Mouse (Mus musculus) cerebellum, adult 2 months (tissue): ENCODE results near the gene Efhc1. TPM values are rescaled to one million over a fixed set of nuclear protein-coding genes. Genes with fewer than 3 reads are reported as not detected.
A peak's percentile ranks its signal among the peaks of the same experiment; 100 is the strongest.

ENCODE experiments used
- DNase-seq, 2 experiments: peaks; one replicate each; pipeline ENCODE4 v3.0.0; 2021
- H3K27ac ChIP-seq: fragments of 200-500 bp; 2 replicates; pipeline ENCODE4 v1.5.1; 2012; ENCODE audit warnings: low read length, control low read depth, inconsistent platforms; ENCODE audit not compliant: insufficient read depth
- H3K27me3 ChIP-seq: fragments of 200-500 bp; 2 replicates; pipeline ENCODE4 v1.6.1; 2012; ENCODE audit warnings: inconsistent platforms, mild to moderate bottlenecking, low read length, moderate library complexity; ENCODE audit not compliant: control insufficient read depth, insufficient read depth
- H3K4me1 ChIP-seq: fragments of 200-500 bp; 2 replicates; pipeline ENCODE4 v1.6.1; 2011; ENCODE audit warnings: low read length; ENCODE audit not compliant: control insufficient read depth, insufficient read depth
- H3K4me3 ChIP-seq: fragments of 200-500 bp; replicated peaks from 2 replicates; pipeline ENCODE3; 2011; ENCODE audit warnings: mild to moderate bottlenecking, low read depth, low read length, control low read depth; ENCODE audit not compliant: insufficient read depth
- CTCF ChIP-seq: fragments of 200-500 bp; IDR thresholded peaks from 2 replicates; pipeline ENCODE4 v1.5.1; 2011; ENCODE audit warnings: low read depth, mild to moderate bottlenecking, control low read depth, low read length, moderate library complexity, borderline replicate concordance; ENCODE audit not compliant: insufficient read depth
- POLR2A ChIP-seq: fragments of 200-500 bp; IDR thresholded peaks from 2 replicates; pipeline ENCODE4 v1.6.1; 2011; ENCODE audit warnings: low read length, control low read depth, borderline replicate concordance; ENCODE audit not compliant: insufficient read depth
- WGBS: fragments of 180-500 bp; shearing (Covaris S2); methylation state at CpG from one replicate; pipeline ENCODE4 v1.1.7; 2018; 5-methylcytosine and 5-hydroxymethylcytosine counted together
- polyA plus RNA-seq: library from polyadenylated mRNA; depleted of rRNA; stranded (reverse); fragments of >200 nt; gene quantifications from 2 replicates; pipeline ENCODE4 v1.2.3, GENCODE M21; 2012

Efhc1 gene
- polyA plus RNA-seq, 1 experiment: 2.1 TPM

DNA sequence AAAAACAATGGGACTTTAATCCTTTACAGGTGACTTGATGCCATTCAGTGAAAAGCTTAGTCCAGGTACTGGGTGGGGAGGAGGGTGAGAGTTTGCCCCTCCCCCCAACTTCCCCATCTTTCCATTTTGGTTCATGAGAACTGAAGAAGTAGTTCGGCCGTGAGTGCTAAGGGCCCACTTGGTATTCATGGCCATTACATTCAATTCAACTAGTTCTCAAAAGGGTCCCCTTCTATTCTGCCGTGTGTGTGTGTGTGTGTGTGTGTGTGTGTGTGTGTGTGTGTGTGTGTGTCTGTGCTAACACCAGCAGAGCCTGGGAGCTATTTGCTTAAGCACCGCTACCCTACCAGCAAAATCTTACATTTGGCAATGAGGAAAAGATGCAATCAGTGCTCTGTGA, 33.2 kb downstream of the Efhc1 start:
- DNase-seq: no peak
- no peaks in the 10 kb centered on the region for H3K4me1 ChIP-seq
- 77% methylated on average over 4 of the region's 4 CpGs for WGBS
- no peak overlapping the region for H3K27ac ChIP-seq
- H3K27me3 ChIP-seq: no peaks in the 10 kb centered on the region
- H3K4me3 ChIP-seq: no peak overlapping the region
- no peak for TF ChIP-seq POLR2A

DNA sequence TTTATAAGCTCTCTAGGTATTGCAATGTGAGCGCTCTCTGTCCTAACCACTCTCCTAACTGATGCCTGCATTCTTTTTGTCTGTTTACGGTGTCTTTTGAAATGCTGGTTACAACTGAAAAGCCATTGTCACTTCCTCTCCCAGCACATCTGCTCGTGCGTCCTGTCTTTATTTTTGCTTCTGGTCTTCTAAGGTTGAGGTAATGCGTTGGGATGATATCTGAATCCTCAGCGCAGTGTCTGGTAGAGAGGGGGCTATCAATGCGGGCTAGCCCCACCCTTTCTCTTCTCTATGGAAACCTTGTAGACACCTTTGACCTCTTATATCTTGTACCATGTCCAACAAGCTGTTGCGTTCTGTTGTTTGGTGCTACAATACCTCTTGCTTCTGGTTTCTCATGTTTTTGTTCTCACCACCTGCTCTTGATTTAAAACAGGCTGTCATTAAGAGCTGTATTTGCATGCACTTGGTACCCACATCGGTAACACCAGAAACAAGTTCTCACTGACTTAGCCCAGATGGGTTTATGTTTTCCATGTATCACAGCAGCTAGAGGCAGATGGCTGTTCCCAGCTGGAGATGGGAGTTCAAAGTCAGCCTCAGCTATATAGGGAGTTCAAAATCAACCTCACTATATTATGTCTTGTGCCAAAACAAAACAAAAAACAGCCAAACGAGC, 35.1 kb downstream of the Efhc1 start:
- WGBS: 78% methylated on average over 10 of the region's 10 CpGs
- H3K27ac ChIP-seq: no peak overlapping the region
- no peaks in the 10 kb centered on the region for H3K4me1 ChIP-seq
- no peak overlapping the region for H3K4me3 ChIP-seq
- no peak for DNase-seq
- TF ChIP-seq CTCF: no peak
- TF ChIP-seq POLR2A: no peak
- H3K27me3 ChIP-seq: no peaks in the 10 kb centered on the region

DNA sequence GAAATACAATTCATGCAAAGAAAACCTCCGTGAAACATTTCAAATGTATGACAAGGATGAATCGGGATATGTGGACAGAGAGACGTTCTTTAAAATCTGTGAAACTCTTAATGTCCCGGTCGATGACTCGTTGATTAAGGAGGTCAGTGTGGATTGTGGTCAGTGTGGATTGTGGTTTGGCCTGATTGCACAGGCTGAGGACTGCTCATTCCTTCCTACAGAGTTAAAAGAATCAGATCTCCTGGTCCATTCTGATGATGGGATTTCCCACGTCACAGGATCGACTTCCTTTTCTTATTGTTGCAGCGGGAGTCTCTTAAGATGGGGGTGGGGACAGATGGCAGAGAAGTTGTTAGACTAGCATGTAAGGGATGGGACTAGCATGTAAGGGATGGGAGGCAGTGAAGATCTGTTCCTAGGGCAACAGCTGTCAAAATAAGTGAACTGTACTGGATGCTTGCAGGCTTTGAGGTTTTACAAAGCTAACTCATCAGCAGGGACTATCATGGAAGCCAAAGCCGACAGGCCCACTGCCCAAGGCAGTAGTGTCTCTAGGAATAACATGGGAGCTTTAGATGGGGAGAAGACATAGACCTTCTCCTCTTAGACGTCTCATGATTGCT, 38.1 kb downstream of the Efhc1 start:
- no peak for TF ChIP-seq CTCF
- Histone ChIP-seq H3K27me3 (no peaks in the 10 kb centered on the region), H3K4me3 (no peak overlapping the region), H3K4me1 (no peaks in the 10 kb centered on the region), H3K27ac (no peak overlapping the region)
- no peak for DNase-seq
- WGBS: 85% methylated on average over 11 of the region's 11 CpGs

DNA sequence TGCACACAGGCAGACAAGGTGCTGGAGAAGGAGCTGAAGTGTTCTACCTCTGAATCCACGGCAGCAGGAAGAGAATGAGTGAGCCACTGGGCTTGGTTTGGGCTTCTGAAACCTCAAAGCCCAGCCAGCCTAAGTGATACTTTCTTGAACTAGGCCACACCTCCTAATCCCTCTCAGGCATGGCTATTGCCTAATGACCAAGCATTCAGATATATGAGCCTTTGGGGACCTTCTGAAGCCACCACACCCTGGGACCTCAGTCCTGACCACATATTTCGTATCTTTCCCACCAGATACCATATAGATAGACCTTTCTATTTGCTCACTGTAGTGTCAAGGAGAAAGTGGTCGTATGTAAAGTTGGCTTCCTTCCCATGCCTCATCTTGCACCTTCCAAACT, 42.3 kb downstream of the Efhc1 start:
- Histone ChIP-seq H3K27ac (no peak overlapping the region), H3K4me3 (no peak overlapping the region), H3K27me3 (no peaks in the 10 kb centered on the region), H3K4me1 (peaks cover 4% of the 10 kb centered on the region; the same call in 1 of the 2 replicates)
- WGBS: 82% methylated on average over 3 of the region's 3 CpGs
- no peak for DNase-seq
- no peak for TF ChIP-seq CTCF
- TF ChIP-seq POLR2A: no peak

DNA sequence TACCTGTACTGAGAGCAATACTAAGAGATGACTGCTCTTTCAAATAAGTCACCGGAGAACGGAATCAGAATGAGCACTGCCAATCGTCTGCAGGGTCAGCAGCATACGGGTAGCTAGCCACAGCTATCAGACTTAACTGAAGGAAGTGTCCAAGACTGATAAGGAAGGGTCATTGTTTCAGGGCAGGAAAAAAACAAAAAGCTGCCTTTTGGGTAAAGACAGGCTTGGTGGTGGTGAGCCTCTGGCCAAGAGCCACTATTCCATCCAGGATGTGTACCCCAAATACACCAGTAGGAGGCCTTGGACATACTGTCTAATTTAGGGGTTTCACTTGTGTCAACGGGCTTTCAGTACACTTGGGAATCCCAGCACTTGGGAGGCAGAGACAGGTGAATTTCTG, 42.9 kb downstream of the Efhc1 start:
- TF ChIP-seq CTCF (no peak), POLR2A (no peak)
- H3K27me3 ChIP-seq: no peaks in the 10 kb centered on the region
- H3K27ac ChIP-seq: no peak overlapping the region
- 90% methylated on average over 5 of the region's 5 CpGs for WGBS
- no peak for DNase-seq
- peaks cover 4% of the 10 kb centered on the region; the same call in 1 of the 2 replicates for H3K4me1 ChIP-seq
- no peak overlapping the region for H3K4me3 ChIP-seq

DNA sequence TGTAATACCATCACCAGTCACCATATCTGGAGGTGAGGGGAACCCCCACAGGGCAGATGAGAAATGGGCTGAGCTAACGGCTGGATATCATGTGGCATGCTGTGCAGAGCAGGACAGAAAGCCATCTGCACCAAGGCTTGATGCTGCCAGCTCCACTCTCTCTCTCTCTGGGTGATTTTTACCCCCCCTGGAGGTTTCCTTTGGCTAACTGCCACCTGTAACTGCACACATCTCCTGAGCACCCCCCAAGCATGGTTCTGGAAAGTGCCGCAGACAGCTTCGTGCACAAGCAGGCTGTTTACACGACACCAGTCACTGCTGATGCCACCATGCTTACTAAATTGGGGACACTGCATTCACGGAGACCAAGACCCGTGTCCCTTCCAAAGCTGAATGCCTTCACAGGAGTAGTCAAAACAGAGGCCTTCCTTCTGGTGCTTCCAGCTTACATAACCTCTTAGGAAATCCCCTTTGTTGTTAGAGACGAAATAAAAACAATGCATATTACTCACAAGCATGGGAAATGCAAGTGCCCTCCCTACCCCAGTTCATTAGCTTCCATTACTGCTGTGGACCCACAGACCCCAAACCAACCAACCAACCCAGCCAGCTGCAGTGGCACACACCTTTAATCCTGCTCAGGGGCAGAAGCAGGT, 44.0 kb downstream of the Efhc1 start:
- Histone ChIP-seq H3K4me3 (no peak overlapping the region), H3K4me1 (peaks cover 4% of the 10 kb centered on the region; the same call in 1 of the 2 replicates), H3K27ac (no peak overlapping the region), H3K27me3 (no peaks in the 10 kb centered on the region)
- TF ChIP-seq POLR2A (no peak), CTCF (no peak)
- DNase-seq: peak; percentile 45 to 56
- WGBS: 15% methylated on average over 7 of the region's 7 CpGs

DNA sequence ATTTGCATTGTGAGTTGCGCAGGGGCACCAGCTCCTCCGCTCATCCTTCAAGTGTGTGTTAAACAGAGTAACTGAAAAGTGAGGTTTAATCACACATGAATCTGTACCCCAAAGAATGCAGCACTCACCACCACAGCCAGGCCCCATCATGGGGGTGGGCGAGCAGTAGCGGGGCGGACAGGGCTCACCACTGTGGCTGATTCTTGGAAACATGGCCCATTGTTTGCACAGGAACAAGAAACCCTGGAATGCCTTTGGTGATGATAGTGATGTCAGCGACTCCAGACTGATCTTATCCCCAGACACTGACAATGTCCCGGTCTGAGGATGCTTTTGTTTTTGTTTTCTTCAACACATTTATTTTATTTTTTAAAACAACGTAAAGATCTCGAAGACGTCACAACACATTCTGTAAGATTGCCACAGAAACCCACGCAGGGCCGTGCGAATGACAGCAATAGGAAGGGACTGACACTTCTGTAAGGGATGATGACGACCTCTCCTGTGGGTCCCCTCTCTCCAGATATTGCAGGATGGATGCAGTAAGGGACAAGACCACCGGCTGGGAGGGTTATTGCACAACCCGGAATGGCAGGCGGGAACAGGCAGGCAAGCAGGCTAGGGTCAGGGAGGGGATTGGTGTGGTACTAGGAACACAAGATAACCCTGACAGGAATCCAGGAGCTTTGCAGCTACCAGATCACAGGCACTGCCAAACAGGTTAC, 45.3 kb downstream of the Efhc1 start:
- no peak for DNase-seq
- Histone ChIP-seq H3K27ac (no peak overlapping the region), H3K4me1 (peaks cover 4% of the 10 kb centered on the region; the same call in 1 of the 2 replicates), H3K27me3 (no peaks in the 10 kb centered on the region), H3K4me3 (no peak overlapping the region)
- 87% methylated on average over 17 of the region's 17 CpGs for WGBS
- TF ChIP-seq POLR2A: no peak
- no peak for TF ChIP-seq CTCF

DNA sequence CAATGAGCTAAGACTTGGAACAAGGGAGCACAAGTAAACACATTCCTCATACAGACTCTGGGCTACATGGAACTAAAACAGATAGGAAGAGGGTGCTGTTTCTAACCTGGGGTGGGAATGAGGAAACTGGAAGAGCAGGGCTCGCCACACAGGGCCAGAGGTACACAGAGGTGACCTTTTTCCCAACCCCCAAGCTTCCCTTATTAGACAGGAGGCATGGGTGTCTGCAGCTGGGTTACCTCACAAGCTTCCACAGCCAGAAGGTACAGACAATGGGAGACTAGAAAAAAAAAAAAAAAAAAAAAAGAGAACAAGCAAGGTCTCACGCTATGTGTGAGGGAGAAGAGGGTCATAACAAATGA, 45.9 kb downstream of the Efhc1 start:
- DNase-seq: no peak
- 93% methylated on average over 2 of the region's 2 CpGs for WGBS
- Histone ChIP-seq H3K27ac (no peak overlapping the region), H3K4me1 (peaks cover 6% of the 10 kb centered on the region; the same call in 1 of the 2 replicates), H3K27me3 (no peaks in the 10 kb centered on the region), H3K4me3 (no peak overlapping the region)
- TF ChIP-seq CTCF (no peak), POLR2A (no peak)
